Mouse (Mus musculus): ENCODE data around the gene Nuak2.

DNA sequence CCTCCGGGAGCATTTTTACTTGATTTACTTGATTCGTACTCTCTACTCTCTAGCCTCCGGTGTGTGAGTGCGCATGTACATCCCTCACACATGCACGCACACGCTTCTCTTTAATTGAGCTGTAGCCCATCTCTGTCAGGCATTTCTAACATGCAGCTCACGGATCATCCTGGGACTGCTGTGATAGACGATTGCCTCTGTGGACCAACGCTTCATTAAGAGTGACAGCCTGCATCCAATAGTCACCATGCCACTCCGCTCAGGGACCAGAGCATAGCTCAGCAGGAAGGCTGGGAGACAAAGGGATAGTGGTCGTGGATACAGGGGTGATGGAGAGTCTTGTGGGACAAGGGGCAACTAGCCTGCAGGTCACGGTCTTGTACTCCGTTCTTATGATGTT is 32.9 kb upstream of the Nuak2 start:
- TF ChIP-seq CTCF (IDR thresholded peaks at IDR 0.05; ENCODE audit: low read depth) (no peak), EP300 (IDR thresholded peaks at IDR 0.05; ENCODE audit: low read depth) (no peak)
